Mouse (Mus musculus) E14TG2a.4 (cell line): ENCODE data around the gene Lypd8.

Experiments used
- H3K27me3 ChIP-seq: 2 replicates; pipeline ENCODE4 v1.6.1; 2014; ENCODE audit warnings: low read length, control low read depth; ENCODE audit not compliant: insufficient read depth
- H3K36me3 ChIP-seq: 2 replicates; pipeline ENCODE4 v1.6.1; 2014; ENCODE audit warnings: low read length, control low read depth; ENCODE audit not compliant: insufficient read depth
- H3K4me1 ChIP-seq: replicated peaks from 2 replicates; pipeline ENCODE4 v1.6.1; 2014; ENCODE audit warnings: low read depth, low read length, control low read depth
- H3K4me3 ChIP-seq: replicated peaks from 2 replicates; pipeline ENCODE4 v1.5.1; 2014; ENCODE audit warnings: mild to moderate bottlenecking, low read length
- H3K9me3 ChIP-seq: 2 replicates; pipeline ENCODE4 v1.6.1; 2014; ENCODE audit warnings: low read length, control low read depth
- CTCF ChIP-seq: conservative IDR thresholded peaks from 2 replicates; pipeline ENCODE4 v1.5.1; 2014; ENCODE audit warnings: low read length
- NANOG ChIP-seq: IDR thresholded peaks from 2 replicates; pipeline ENCODE4 v1.6.1; 2014; ENCODE audit warnings: borderline replicate concordance, low read length, mixed read lengths
- POU5F1 ChIP-seq: IDR thresholded peaks from 2 replicates; pipeline ENCODE4 v1.6.1; 2014; ENCODE audit warnings: low read length, borderline replicate concordance

Lypd8 gene

GRCm38 (mm10) chr11:58432259-58432658, 53.4 kb downstream of the Lypd8 start, which contains the start of gene Gm12253:
Gene Gm12253 (plus strand): TSS chr11:58432559.
- Histone ChIP-seq H3K36me3 (no peaks in the 10 kb centered on the region), H3K4me3 (no peak within 1 kb of the TSS), H3K4me1 (no peaks in the 10 kb centered on the region), H3K9me3 (no peaks in the 10 kb centered on the region), H3K27me3 (no peaks in the 10 kb centered on the region)
- TF ChIP-seq NANOG (no peak), POU5F1 (no peak), CTCF (no peak)

DNA sequence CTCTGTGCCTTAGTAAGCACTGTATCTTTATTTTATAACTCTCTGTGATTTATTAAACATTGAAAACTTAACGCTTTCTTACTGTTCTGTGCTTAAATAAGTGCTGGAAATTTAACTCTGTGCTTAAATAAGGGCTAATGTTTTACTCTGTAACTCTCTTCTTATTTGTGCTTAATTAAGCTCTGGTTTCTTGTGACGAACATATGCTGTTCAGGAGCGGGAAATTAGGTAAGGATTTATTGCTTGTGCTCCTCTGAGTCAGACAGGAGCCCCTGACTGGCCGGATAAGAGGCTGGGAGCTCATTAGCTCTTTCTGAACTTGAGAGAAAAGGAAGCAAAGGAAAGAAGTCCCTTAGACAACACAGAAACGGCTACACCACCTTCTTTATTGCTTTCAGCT, 59.0 kb downstream of the Lypd8 start:
- TF ChIP-seq POU5F1: no peak
- no peak for TF ChIP-seq NANOG
- no peak for TF ChIP-seq CTCF
- Histone ChIP-seq H3K4me3 (no peak overlapping the region), H3K9me3 (no peaks in the 10 kb centered on the region), H3K36me3 (no peaks in the 10 kb centered on the region), H3K4me1 (no peaks in the 10 kb centered on the region), H3K27me3 (no peaks in the 10 kb centered on the region)
